Mouse (Mus musculus) forebrain, embryonic 13.5 days (tissue): ENCODE results near the gene Asphd2. TPM values are rescaled to one million over a fixed set of nuclear protein-coding genes. Genes with fewer than 3 reads are reported as not detected.
A peak's percentile ranks its signal among the peaks of the same experiment; 100 is the strongest.

Experiments used
- ATAC-seq: fragments of 200-750 bp; cut with Nextera tagmentation; 2 replicates; pipeline ENCODE4 v1.8.0; 2017
- H3K27ac ChIP-seq: fragments of 300-500 bp; sonication (generic); 2 replicates; pipeline ENCODE4 v1.5.1; 2015; ENCODE audit warnings: inconsistent platforms, mild to moderate bottlenecking, moderate library complexity
- H3K27me3 ChIP-seq: fragments of 300-500 bp; sonication (generic); 2 replicates; pipeline ENCODE4 v1.6.1; 2015; ENCODE audit warnings: mild to moderate bottlenecking, inconsistent platforms
- H3K36me3 ChIP-seq: fragments of 300-500 bp; sonication (generic); 2 replicates; pipeline ENCODE4 v1.6.1; 2015; ENCODE audit warnings: mild to moderate bottlenecking, inconsistent platforms; ENCODE audit not compliant: poor library complexity, severe bottlenecking
- H3K4me1 ChIP-seq: fragments of 300-500 bp; sonication (generic); 2 replicates; pipeline ENCODE4 v1.6.1; 2015; ENCODE audit warnings: inconsistent platforms
- H3K4me2 ChIP-seq: fragments of 300-500 bp; sonication (generic); 2 replicates; pipeline ENCODE4 v1.6.1; 2015; ENCODE audit warnings: inconsistent platforms, mild to moderate bottlenecking, moderate library complexity
- H3K4me3 ChIP-seq: fragments of 300-500 bp; sonication (generic); 2 replicates; pipeline ENCODE4 v1.5.1; 2015; ENCODE audit warnings: mild to moderate bottlenecking, inconsistent platforms
- H3K9ac ChIP-seq: fragments of 300-500 bp; sonication (generic); 2 replicates; pipeline ENCODE4 v1.6.1; 2015; ENCODE audit warnings: mild to moderate bottlenecking, inconsistent platforms
- H3K9me3 ChIP-seq: fragments of 300-500 bp; sonication (generic); replicated peaks from 2 replicates; pipeline ENCODE4 v1.6.1; 2016; ENCODE audit warnings: inconsistent platforms
- WGBS: fragments of 180-500 bp; shearing (Covaris S2); methylation state at CpG from one replicate; pipeline ENCODE4 v1.1.7; 2015; 5-methylcytosine and 5-hydroxymethylcytosine counted together
- polyA plus RNA-seq: library from polyadenylated mRNA; unstranded; fragments of >200 nt; fragmentation: Nextera tagmentation; extraction: Ambion mirVana; gene quantifications from 2 replicates; pipeline ENCODE4 v1.2.1, GENCODE M21; 2015

The Asphd2 gene
- polyA plus RNA-seq, 1 experiment from 2014 or later = 23.8 TPM

- Histone ChIP-seq H3K27me3 (no peaks in the 10 kb centered on the region), H3K4me1 (peaks cover 27% of the 10 kb centered on the region), H3K4me3 (no peak overlapping the region), H3K9ac (no peak overlapping the region), H3K9me3 (no peaks in the 10 kb centered on the region), H3K36me3 (peaks cover 73% of the 10 kb centered on the region), H3K27ac (no peak overlapping the region), H3K4me2 (no peak overlapping the region)
- ATAC-seq = no peak
- WGBS = 84% methylated on average over 2 of the region's 2 CpGs
Observed at GRCm38 (mm10) chr5:112385973-112386372, 8.7 kb downstream of the Asphd2 start.

GRCm38 (mm10) chr5:112384805-112385472 lies 9.7 kb downstream of the Asphd2 start:
- Histone ChIP-seq H3K4me1 (peaks cover 22% of the 10 kb centered on the region), H3K27me3 (no peaks in the 10 kb centered on the region), H3K4me3 (no peak overlapping the region), H3K4me2 (no peak overlapping the region), H3K9ac (no peak overlapping the region), H3K36me3 (peaks cover 74% of the 10 kb centered on the region), H3K9me3 (no peaks in the 10 kb centered on the region), H3K27ac (no peak overlapping the region)
- ATAC-seq = no peak
- WGBS = 93% methylated on average over 13 of the region's 13 CpGs

- 74% methylated on average over 17 of the region's 17 CpGs for WGBS
- Histone ChIP-seq H3K36me3 (peaks cover 74% of the 10 kb centered on the region), H3K4me2 (no peak overlapping the region), H3K9ac (no peak overlapping the region), H3K4me3 (no peak overlapping the region), H3K27me3 (no peaks in the 10 kb centered on the region), H3K9me3 (no peaks in the 10 kb centered on the region), H3K4me1 (peaks cover 10% of the 10 kb centered on the region), H3K27ac (peak overlapping the region; percentile 63)
- ATAC-seq = no peak
Observed at GRCm38 (mm10) chr5:112382641-112383330, 11.9 kb downstream of the Asphd2 start.

GRCm38 (mm10) chr5:112382042-112382441 lies 12.6 kb downstream of the Asphd2 start:
- no peak; the same call in 1 of the 2 replicates for ATAC-seq
- no peaks in the 10 kb centered on the region for H3K9me3 ChIP-seq
- H3K36me3 ChIP-seq = peaks cover 73% of the 10 kb centered on the region
- no peak overlapping the region for H3K4me2 ChIP-seq
- H3K9ac ChIP-seq = no peak overlapping the region
- WGBS = 58% methylated on average over 9 of the region's 9 CpGs
- H3K27me3 ChIP-seq = no peaks in the 10 kb centered on the region
- H3K27ac ChIP-seq = peak overlapping the region; percentile 63
- no peak overlapping the region for H3K4me3 ChIP-seq
- H3K4me1 ChIP-seq = peaks cover 10% of the 10 kb centered on the region

- Histone ChIP-seq H3K27me3 (no peaks in the 10 kb centered on the region), H3K9me3 (no peaks in the 10 kb centered on the region), H3K4me2 (no peak overlapping the region), H3K36me3 (peaks cover 65% of the 10 kb centered on the region), H3K27ac (no peak overlapping the region), H3K4me1 (peaks cover 10% of the 10 kb centered on the region), H3K4me3 (no peak overlapping the region), H3K9ac (no peak overlapping the region)
- WGBS = 87% methylated on average over 11 of the region's 11 CpGs
- ATAC-seq = no peak
Observed at GRCm38 (mm10) chr5:112381154-112381553, 13.5 kb downstream of the Asphd2 start.

GRCm38 (mm10) chr5:112378716-112379115 lies 15.9 kb downstream of the Asphd2 start:
- Histone ChIP-seq H3K4me3 (no peak overlapping the region), H3K4me1 (peaks cover 10% of the 10 kb centered on the region), H3K27ac (no peak overlapping the region), H3K9me3 (no peaks in the 10 kb centered on the region), H3K9ac (no peak overlapping the region), H3K36me3 (peaks cover 68% of the 10 kb centered on the region), H3K4me2 (no peak overlapping the region), H3K27me3 (no peaks in the 10 kb centered on the region)
- no peak for ATAC-seq
- WGBS = 87% methylated on average over 6 of the region's 6 CpGs

- peaks cover 15% of the 10 kb centered on the region for H3K4me1 ChIP-seq
- H3K9ac ChIP-seq = no peak overlapping the region
- no peak overlapping the region for H3K4me3 ChIP-seq
- no peak overlapping the region for H3K4me2 ChIP-seq
- H3K9me3 ChIP-seq = no peaks in the 10 kb centered on the region
- H3K36me3 ChIP-seq = peaks cover 73% of the 10 kb centered on the region
- no peaks in the 10 kb centered on the region for H3K27me3 ChIP-seq
- H3K27ac ChIP-seq = no peak overlapping the region; the same call in 1 of the 2 replicates
- no peak for ATAC-seq
- 83% methylated on average over 1 of the region's 1 CpGs for WGBS
Observed at GRCm38 (mm10) chr5:112377380-112377779, 17.3 kb downstream of the Asphd2 start.

- no peaks in the 10 kb centered on the region for H3K27me3 ChIP-seq
- H3K27ac ChIP-seq = no peak overlapping the region
- ATAC-seq = no peak
- no peak overlapping the region for H3K4me3 ChIP-seq
- H3K9ac ChIP-seq = no peak overlapping the region
- peaks cover 70% of the 10 kb centered on the region for H3K36me3 ChIP-seq
- no peak overlapping the region for H3K4me2 ChIP-seq
- no peaks in the 10 kb centered on the region for H3K9me3 ChIP-seq
- WGBS = 88% methylated on average over 4 of the region's 4 CpGs
- peaks cover 22% of the 10 kb centered on the region for H3K4me1 ChIP-seq
Observed at GRCm38 (mm10) chr5:112376111-112376510, 18.6 kb downstream of the Asphd2 start.

- peak; percentile 92 for ATAC-seq
- no peaks in the 10 kb centered on the region for H3K27me3 ChIP-seq
- H3K36me3 ChIP-seq = peaks cover 72% of the 10 kb centered on the region
Observed at GRCm38 (mm10) chr5:112371933-112372332, 22.7 kb downstream of the Asphd2 start.

GRCm38 (mm10) chr5:112370236-112370813 lies 24.3 kb downstream of the Asphd2 start:
- Histone ChIP-seq H3K36me3 (peaks cover 76% of the 10 kb centered on the region), H3K4me1 (peaks cover 42% of the 10 kb centered on the region), H3K9me3 (no peaks in the 10 kb centered on the region), H3K4me2 (no peak overlapping the region), H3K4me3 (no peak overlapping the region), H3K27me3 (no peaks in the 10 kb centered on the region), H3K9ac (0 out of 2 replicates have a peak overlapping the region, but pooled peaks have one; percentile 37), H3K27ac (peak overlapping the region; percentile 93)
- WGBS = 89% methylated on average over 12 of the region's 12 CpGs
- no peak for ATAC-seq

More at GRCm38 (mm10) chr5:112371933-112372332, 22.7 kb downstream of the Asphd2 start:
- H3K9me3 ChIP-seq = no peaks in the 10 kb centered on the region
- H3K27ac ChIP-seq = peak overlapping the region; percentile 93
- H3K4me3 ChIP-seq = 0 out of 2 replicates have a peak overlapping the region, but pooled peaks have one; percentile 6
- WGBS = 2% methylated on average over 7 of the region's 7 CpGs
- peak overlapping the region; percentile 47 for H3K4me2 ChIP-seq
- H3K4me1 ChIP-seq = peaks cover 42% of the 10 kb centered on the region
- H3K9ac ChIP-seq = peak overlapping the region; percentile 62

GRCm38 (mm10) chr5:112369326-112369725 lies 25.3 kb downstream of the Asphd2 start:
- peaks cover 76% of the 10 kb centered on the region for H3K36me3 ChIP-seq
- H3K27ac ChIP-seq = 0 out of 2 replicates have a peak overlapping the region, but pooled peaks have one; percentile 93
- H3K4me1 ChIP-seq = peaks cover 42% of the 10 kb centered on the region
- H3K9me3 ChIP-seq = no peaks in the 10 kb centered on the region
- H3K27me3 ChIP-seq = no peaks in the 10 kb centered on the region
- no peak overlapping the region for H3K4me3 ChIP-seq
- no peak for ATAC-seq
- no peak overlapping the region for H3K9ac ChIP-seq
- no peak overlapping the region for H3K4me2 ChIP-seq
- 90% methylated on average over 13 of the region's 13 CpGs for WGBS

GRCm38 (mm10) chr5:112368666-112369065 lies 26.0 kb downstream of the Asphd2 start:
- Histone ChIP-seq H3K9ac (no peak overlapping the region), H3K4me3 (no peak overlapping the region), H3K4me1 (peaks cover 42% of the 10 kb centered on the region), H3K4me2 (no peak overlapping the region), H3K27ac (no peak overlapping the region), H3K27me3 (no peaks in the 10 kb centered on the region), H3K9me3 (no peaks in the 10 kb centered on the region), H3K36me3 (peaks cover 76% of the 10 kb centered on the region)
- 90% methylated on average over 10 of the region's 10 CpGs for WGBS
- ATAC-seq = no peak
